In the genomic region with DNA sequence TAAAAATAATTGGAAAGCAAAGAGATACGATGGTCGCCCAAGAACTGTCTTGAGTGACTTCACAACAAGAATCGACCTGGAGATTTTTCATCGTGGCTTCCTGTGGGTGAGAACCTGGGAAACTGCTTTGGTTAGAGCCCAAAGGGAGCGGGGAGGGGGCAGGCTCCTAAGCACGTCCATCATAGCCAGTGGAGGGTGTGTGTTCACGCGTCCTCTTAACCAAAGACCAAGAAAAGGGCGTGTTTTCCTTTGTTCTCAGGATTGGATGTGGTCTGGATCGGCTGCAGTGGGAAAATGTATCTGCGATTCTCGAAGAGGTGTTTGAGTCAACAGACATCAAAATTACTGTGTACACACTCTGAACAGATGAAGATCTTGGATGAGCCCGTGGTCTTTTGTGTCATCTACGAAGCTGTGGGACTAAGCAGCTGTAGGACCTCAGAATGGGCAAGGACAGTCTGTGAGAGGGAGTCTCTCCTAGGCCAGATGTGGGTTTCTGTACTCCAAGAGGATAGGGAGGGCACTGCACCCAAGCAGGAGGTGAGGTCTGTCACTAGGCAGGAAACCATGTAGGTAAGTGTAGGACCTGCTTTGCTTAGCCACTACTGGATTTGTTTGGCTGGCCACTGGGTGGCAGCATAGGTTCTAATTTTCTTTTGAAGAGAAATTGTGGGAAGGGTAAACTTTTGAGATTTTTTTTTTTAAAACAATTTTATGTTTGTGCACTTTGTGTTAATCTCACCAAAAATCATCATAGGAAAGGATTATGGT, we compare ENCODE assay signal across 7 mouse cellular contexts. TPM values are rescaled to one million over a fixed set of nuclear protein-coding genes. Genes with fewer than 3 reads are reported as not detected.
DNase-seq lines count a peak whose midpoint lies in the region; ATAC-seq and TF ChIP-seq lines count a peak whose summit lies in the region.

No protein-coding gene starts in this region.

- DNase-seq in T-cell, adult 2 months (ENCODE audit: low spot score): peak; percentile 74
- peak; percentile 67 for DNase-seq in embryonic facial prominence, embryonic 10.5 days (ENCODE audit: low spot score)
- peak; percentile 62 to 70 for DNase-seq in left cerebral cortex, adult 2 months (ENCODE audit: extremely low spot score in 1 of 2, low spot score in 2 of 2)
- DNase-seq in lung, postnatal 36 days: peak; percentile 71
- peak; percentile 85 for DNase-seq in right cerebral cortex, postnatal 4 days

- H3K4me3 ChIP-seq in ES-Bruce4 (ENCODE audit: low read depth, low read length): no peak overlapping the region
- H3K4me3 ChIP-seq in embryonic facial prominence, embryonic 10.5 days: no peak overlapping the region
- no peak overlapping the region for H3K4me3 ChIP-seq in hindbrain, embryonic 12.5 days
- no peak overlapping the region for H3K4me3 ChIP-seq in left cerebral cortex, adult 2 months

- peak; percentile 69; the same call in 1 of the 2 replicates for ATAC-seq in hindbrain, embryonic 12.5 days (ENCODE audit: low FRiP score)

- TF ChIP-seq POLR2A in ES-Bruce4 (IDR thresholded peaks at IDR 0.05; ENCODE audit: insufficient read depth, low read length): no peak

- WGBS in embryonic facial prominence, embryonic 10.5 days: 90% methylated on average over 14 of the region's 14 CpGs
- WGBS in hindbrain, embryonic 12.5 days: 90% methylated on average over 14 of the region's 14 CpGs

- peaks cover 55% of the 10 kb centered on the region for H3K36me3 ChIP-seq in ES-Bruce4 (ENCODE audit: control insufficient read depth, insufficient read depth, low read length, poor library complexity, severe bottlenecking)
- peaks cover 76% of the 10 kb centered on the region for H3K36me3 ChIP-seq in embryonic facial prominence, embryonic 10.5 days (replicated peaks)
- H3K36me3 ChIP-seq in hindbrain, embryonic 12.5 days: peaks cover 24% of the 10 kb centered on the region

- H3K4me1 ChIP-seq in ES-Bruce4 (ENCODE audit: control insufficient read depth, insufficient read depth, low read length): no peaks in the 10 kb centered on the region
- H3K4me1 ChIP-seq in embryonic facial prominence, embryonic 10.5 days: peaks cover 7% of the 10 kb centered on the region
- 0 out of 2 replicates have a peak, but pooled peaks cover 6% of the 10 kb centered on the region for H3K4me1 ChIP-seq in hindbrain, embryonic 12.5 days

- no peak overlapping the region for H3K27ac ChIP-seq in ES-Bruce4 (ENCODE audit: insufficient read depth, low read length)
- no peak overlapping the region for H3K27ac ChIP-seq in embryonic facial prominence, embryonic 10.5 days (replicated peaks)
- no peak overlapping the region for H3K27ac ChIP-seq in hindbrain, embryonic 12.5 days
- H3K27ac ChIP-seq in left cerebral cortex, adult 2 months: no peak overlapping the region

- TF ChIP-seq CTCF in ES-Bruce4 (IDR thresholded peaks at IDR 0.05; ENCODE audit: low read depth, low read length): peak; percentile 39
- TF ChIP-seq CTCF in left cerebral cortex, adult 2 months (IDR thresholded peaks at IDR 0.05): peak; percentile 81

- no peak overlapping the region for H3K4me2 ChIP-seq in hindbrain, embryonic 12.5 days (replicated peaks)

- no peaks in the 10 kb centered on the region for H3K9me3 ChIP-seq in ES-Bruce4 (replicated peaks; ENCODE audit: control insufficient read depth, insufficient read depth, low read length, poor library complexity, severe bottlenecking)
- H3K9me3 ChIP-seq in embryonic facial prominence, embryonic 10.5 days: no peaks in the 10 kb centered on the region
- no peaks in the 10 kb centered on the region for H3K9me3 ChIP-seq in hindbrain, embryonic 12.5 days (replicated peaks)

- intact Hi-C loops in left cerebral cortex, adult 2 months (cut with DNase I): loop anchor here (2.0 to 10.0 kb wide), 4 partner anchors 186 to 1478 kb away; no protein-coding TSS in a partner anchor

- no peak overlapping the region for H3K9ac ChIP-seq in ES-Bruce4 (ENCODE audit: low read depth, poor library complexity, severe bottlenecking)
- no peak overlapping the region for H3K9ac ChIP-seq in hindbrain, embryonic 12.5 days

- H3K27me3 ChIP-seq in ES-Bruce4 (ENCODE audit: control insufficient read depth, insufficient read depth, low read length, poor library complexity, severe bottlenecking): no peaks in the 10 kb centered on the region
- no peaks in the 10 kb centered on the region for H3K27me3 ChIP-seq in embryonic facial prominence, embryonic 10.5 days (replicated peaks; ENCODE audit: low read depth, poor library complexity, severe bottlenecking)
- no peaks in the 10 kb centered on the region for H3K27me3 ChIP-seq in hindbrain, embryonic 12.5 days

- no peak for TF ChIP-seq EP300 in ES-Bruce4 (IDR thresholded peaks at IDR 0.05; ENCODE audit: insufficient read depth, low read depth, low read length)

RNA-seq across cellular contexts. Expression of a gene that starts 6.8 kb away (rescaled TPM):
- polyA plus RNA-seq in ES-Bruce4 (2011; ENCODE audit: insufficient read depth, insufficient read length, low read depth, missing spikeins): 76.1 and 87.3 TPM in 2 replicates
- 87.8 and 89.5 TPM in 2 replicates for polyA plus RNA-seq in embryonic facial prominence, embryonic 10.5 days (2016; fragmentation: Nextera tagmentation; extraction: Ambion mirVana)
- polyA plus RNA-seq in hindbrain, embryonic 12.5 days (2016; fragmentation: Nextera tagmentation; extraction: Ambion mirVana): 52.4 and 61.5 TPM in 2 replicates
- 10 to 100 TPM; 10.0 to 10.4 TPM for total RNA-seq in left cerebral cortex, adult 2 months (2021)

RNA-seq across cellular contexts. Expression of a gene that starts 6.9 kb away (rescaled TPM):
- polyA plus RNA-seq in ES-Bruce4 (2011; ENCODE audit: insufficient read depth, insufficient read length, low read depth, missing spikeins): 47.2 and 60.1 TPM in 2 replicates
- polyA plus RNA-seq in embryonic facial prominence, embryonic 10.5 days (2016; fragmentation: Nextera tagmentation; extraction: Ambion mirVana): 25.4 and 26.6 TPM in 2 replicates
- polyA plus RNA-seq in hindbrain, embryonic 12.5 days (2016; fragmentation: Nextera tagmentation; extraction: Ambion mirVana): 16.7 and 18.6 TPM in 2 replicates
- 10 to 100 TPM; 24.3 to 24.9 TPM for total RNA-seq in left cerebral cortex, adult 2 months (2021)

RNA-seq across cellular contexts. Expression of a gene that starts 16.1 kb away (rescaled TPM):
- polyA plus RNA-seq in ES-Bruce4 (2011; ENCODE audit: insufficient read depth, insufficient read length, low read depth, missing spikeins): 4.7 and 5.8 TPM in 2 replicates
- 0.61 and 1.2 TPM in 2 replicates for polyA plus RNA-seq in embryonic facial prominence, embryonic 10.5 days (2016; fragmentation: Nextera tagmentation; extraction: Ambion mirVana)
- polyA plus RNA-seq in hindbrain, embryonic 12.5 days (2016; fragmentation: Nextera tagmentation; extraction: Ambion mirVana): 2.1 and 5.3 TPM in 2 replicates
- not detected for total RNA-seq in left cerebral cortex, adult 2 months (2021)

RNA-seq across cellular contexts. Expression of a gene that starts 34.7 kb away (rescaled TPM):
- 1.5 and 2.6 TPM in 2 replicates for polyA plus RNA-seq in ES-Bruce4 (2011; ENCODE audit: insufficient read depth, insufficient read length, low read depth, missing spikeins)
- 0.24 and 0.45 TPM in 2 replicates for polyA plus RNA-seq in embryonic facial prominence, embryonic 10.5 days (2016; fragmentation: Nextera tagmentation; extraction: Ambion mirVana)
- polyA plus RNA-seq in hindbrain, embryonic 12.5 days (2016; fragmentation: Nextera tagmentation; extraction: Ambion mirVana): 1.9 and 2.5 TPM in 2 replicates
- total RNA-seq in left cerebral cortex, adult 2 months (2021): not detected

RNA-seq across cellular contexts. Expression of a gene that starts 38.1 kb away (rescaled TPM):
- 0.90 and 1.4 TPM in 2 replicates for polyA plus RNA-seq in ES-Bruce4 (2011; ENCODE audit: insufficient read depth, insufficient read length, low read depth, missing spikeins)
- 0.20 and 0.51 TPM in 2 replicates for polyA plus RNA-seq in embryonic facial prominence, embryonic 10.5 days (2016; fragmentation: Nextera tagmentation; extraction: Ambion mirVana)
- polyA plus RNA-seq in hindbrain, embryonic 12.5 days (2016; fragmentation: Nextera tagmentation; extraction: Ambion mirVana): 0.26 and 0.49 TPM in 2 replicates
- under 1 TPM in 1 of 2 experiments, not detected in 1; 0.30 TPM for total RNA-seq in left cerebral cortex, adult 2 months (2021)
